26 mouse cellular contexts compared by ENCODE assay signal in the genomic region with DNA sequence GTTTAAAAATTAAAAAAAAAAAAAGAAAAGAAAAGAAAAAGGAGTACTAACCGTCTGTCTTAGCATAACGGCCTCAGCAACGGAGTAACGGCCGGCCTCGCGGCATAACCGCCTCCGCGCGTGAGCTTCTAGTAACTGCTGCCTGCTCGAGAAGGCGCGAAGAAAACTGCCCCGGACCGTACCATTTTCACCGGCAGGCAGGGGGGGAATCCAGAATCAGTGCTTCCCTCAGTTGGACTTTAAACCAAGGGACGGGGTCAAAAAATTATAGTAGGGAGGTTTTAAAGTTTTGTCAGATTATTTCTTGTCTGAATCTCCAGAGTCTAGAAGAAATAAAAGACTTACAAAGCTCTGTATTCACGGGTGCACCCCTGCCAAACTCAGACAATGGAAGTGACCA. TPM values are rescaled to one million over a fixed set of nuclear protein-coding genes. Genes with fewer than 3 reads are reported as not detected.
"Had no signal": no experiment of that assay in that cellular context is flagged by ENCODE, and none has a peak within 500 bp of the region (broad histone marks: within the 10 kb centered on the region; RNA-seq: fewer than 3 reads in every experiment).

A gene (minus strand): TSS at position 101 of the 400 bp plus-strand sequence.

- H3K27ac ChIP-seq: liver, embryonic 15.5 days; lung, embryonic 15.5 days; macrophage; midbrain, embryonic 13.5 days; midbrain, embryonic 15.5 days; neural tube, embryonic 12.5 days; stomach, embryonic 15.5 days; stomach, postnatal 0 days had no signal

- H3K4me3 ChIP-seq: liver, embryonic 15.5 days; lung, embryonic 15.5 days; megakaryocyte, embryonic 14.5 days; midbrain, embryonic 13.5 days; midbrain, embryonic 15.5 days; neural tube, embryonic 12.5 days; stomach, embryonic 15.5 days had no signal

- H3K4me1 ChIP-seq: liver, embryonic 15.5 days; lung, embryonic 15.5 days; megakaryocyte, embryonic 14.5 days; midbrain, embryonic 13.5 days; midbrain, embryonic 15.5 days; neural tube, embryonic 12.5 days; stomach, embryonic 15.5 days had no signal

- H3K27me3 ChIP-seq: liver, embryonic 15.5 days; lung, embryonic 15.5 days; megakaryocyte, embryonic 14.5 days; midbrain, embryonic 13.5 days; midbrain, embryonic 15.5 days; neural tube, embryonic 12.5 days; stomach, embryonic 15.5 days had no signal

- DNase-seq: liver, postnatal 0 days; lung, adult 2 months; lung, postnatal 14 days; lung, postnatal 36 days; right cerebral cortex, postnatal 14 days; thymus, adult 18-20 months; thymus, postnatal 14 days; thymus, postnatal 36 days had no signal

- H3K36me3 ChIP-seq: liver, embryonic 15.5 days; lung, embryonic 15.5 days; midbrain, embryonic 13.5 days; midbrain, embryonic 15.5 days; neural tube, embryonic 12.5 days; stomach, embryonic 15.5 days had no signal

RNA-seq across cellular contexts. Expression of the gene that starts here (rescaled TPM):
- total RNA-seq: megakaryocyte progenitor cell, adult 5-6 weeks; midbrain, postnatal 0 days; monocyte, adult 5-6 weeks; neutrophil, adult 5-6 weeks had no signal
- polyA plus RNA-seq: liver, embryonic 15.5 days; liver, postnatal 0 days; lung, adult 2 months; lung, embryonic 15.5 days; lung, postnatal 0 days; macrophage; midbrain, embryonic 11.5 days; midbrain, embryonic 13.5 days; midbrain, embryonic 15.5 days; midbrain, postnatal 0 days; neural tube, embryonic 12.5 days; neural tube, embryonic 14.5 days; spleen, adult 2 months; stomach, postnatal 0 days; thymus, postnatal 0 days had no signal
